Mouse (Mus musculus): ENCODE measurements around the gene Creb3l1.

Gene Creb3l1

DNA sequence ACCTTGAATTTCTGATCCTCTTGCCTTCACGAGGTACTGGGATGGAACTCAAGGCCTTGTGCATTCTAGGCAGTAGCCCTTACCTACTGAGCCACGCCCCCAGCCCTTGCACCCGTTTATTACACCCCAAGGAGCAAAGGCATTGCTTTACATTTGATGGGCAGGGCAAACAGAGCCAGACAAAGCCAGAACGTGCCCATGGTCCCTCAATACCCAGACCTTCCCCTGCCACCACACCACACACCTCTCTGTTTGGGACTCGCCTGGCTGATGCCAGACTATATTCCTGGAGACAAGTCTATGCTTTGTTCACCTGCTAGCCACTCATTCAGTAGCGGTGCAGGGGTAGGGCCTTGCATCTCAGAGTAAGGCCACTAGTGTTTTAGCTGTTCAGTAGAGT, 17.8 kb downstream of the Creb3l1 start:
- DNase-seq (ENCODE audit: low read depth, low spot score), result no peak

DNA sequence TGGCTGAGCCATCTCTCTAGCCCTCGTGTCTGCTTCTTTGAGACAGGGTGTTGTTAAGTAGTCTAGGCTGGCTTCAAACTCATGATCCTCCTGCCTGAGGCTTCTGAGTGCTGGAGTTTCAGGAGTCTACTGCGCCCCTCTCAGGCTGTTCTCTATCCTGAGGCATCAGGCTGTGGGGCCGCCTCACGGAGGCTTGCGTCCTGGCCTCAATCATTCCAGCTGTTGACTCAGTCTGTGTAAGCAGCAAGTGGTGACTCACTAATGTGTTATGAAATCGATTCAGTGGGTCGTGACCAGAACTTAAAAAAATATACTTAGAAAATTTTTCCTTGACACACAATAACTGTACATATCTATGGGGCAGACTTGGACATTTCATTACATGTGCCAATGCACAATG, 19.7 kb downstream of the Creb3l1 start:
- DNase-seq (ENCODE audit: low read depth, low spot score), result no peak

DNA sequence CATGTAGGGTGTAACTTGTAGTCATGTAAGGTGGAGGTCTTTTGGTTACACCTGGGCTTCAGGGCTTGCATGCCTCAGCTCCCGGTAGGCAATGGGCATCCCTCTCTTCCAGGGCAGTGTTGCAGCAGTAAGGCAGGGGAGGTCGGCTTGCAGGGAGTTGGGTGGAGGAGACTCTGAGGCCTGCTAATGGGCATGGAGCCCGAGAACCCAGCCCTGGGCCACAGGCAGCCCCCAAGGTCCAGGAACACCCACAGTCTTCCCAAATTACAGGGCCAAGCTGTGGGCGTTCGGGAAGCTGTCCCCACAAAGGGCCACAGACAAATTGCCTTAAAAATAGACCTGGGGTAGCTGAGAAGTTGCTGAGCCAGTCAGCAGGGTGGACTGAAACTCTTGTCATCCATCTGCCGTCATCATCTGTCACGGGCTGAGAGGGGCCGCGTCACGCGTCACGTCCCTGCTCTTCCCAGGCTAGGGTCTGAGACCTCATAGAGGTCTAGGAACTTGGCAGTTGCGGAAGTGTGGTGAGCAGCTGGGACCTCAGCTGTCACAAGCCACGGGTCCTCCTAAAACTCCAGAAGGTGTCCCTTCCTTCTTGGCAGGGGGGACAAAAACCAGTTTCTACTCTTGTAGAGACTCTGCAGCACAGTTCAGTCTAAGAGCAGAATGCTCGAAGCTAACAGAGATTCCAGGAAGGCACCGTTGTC, 26.2 kb downstream of the Creb3l1 start:
- DNase-seq (ENCODE audit: low read depth, low spot score), result no peak

DNA sequence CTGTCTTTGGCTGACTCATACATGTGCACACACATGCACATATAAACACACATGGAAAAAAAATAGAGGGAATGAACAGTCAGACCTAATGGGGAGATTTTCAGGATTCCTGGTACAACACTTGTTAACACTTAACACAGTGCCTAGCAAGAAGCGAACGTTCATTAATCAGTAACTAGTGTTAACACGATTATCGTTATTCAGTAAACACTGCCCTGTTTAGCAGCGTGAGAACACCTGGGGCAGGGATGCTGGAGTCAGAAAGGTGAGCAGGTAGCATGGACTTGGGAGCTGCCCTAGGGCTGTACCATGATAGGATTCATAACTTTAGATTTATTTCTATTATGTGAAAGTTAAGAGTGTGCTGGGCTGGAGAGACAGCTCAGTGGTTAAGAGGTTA, 28.3 kb downstream of the Creb3l1 start:
- DNase-seq (ENCODE audit: low read depth, low spot score), result no peak

DNA sequence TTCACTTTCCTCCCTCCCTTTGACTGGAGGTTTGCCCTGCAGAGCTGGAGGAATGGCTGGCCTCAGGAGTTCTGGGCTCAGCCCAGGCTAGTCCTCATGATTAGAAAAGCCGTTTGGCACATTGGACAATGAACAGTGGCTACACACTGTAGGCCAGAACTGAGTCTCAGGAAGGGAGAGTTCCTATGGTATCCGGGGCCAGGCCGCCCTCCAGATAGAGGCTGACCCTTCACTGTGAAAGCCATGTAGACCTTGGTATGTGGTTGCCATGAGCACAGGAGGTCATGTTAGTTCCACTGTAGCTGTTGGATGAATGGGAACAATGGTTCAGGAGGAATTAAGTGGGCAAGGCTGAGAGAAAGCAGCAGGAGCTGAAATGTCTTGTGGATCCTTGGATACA, 30.9 kb downstream of the Creb3l1 start:
- no peak for DNase-seq (ENCODE audit: low read depth, low spot score)

DNA sequence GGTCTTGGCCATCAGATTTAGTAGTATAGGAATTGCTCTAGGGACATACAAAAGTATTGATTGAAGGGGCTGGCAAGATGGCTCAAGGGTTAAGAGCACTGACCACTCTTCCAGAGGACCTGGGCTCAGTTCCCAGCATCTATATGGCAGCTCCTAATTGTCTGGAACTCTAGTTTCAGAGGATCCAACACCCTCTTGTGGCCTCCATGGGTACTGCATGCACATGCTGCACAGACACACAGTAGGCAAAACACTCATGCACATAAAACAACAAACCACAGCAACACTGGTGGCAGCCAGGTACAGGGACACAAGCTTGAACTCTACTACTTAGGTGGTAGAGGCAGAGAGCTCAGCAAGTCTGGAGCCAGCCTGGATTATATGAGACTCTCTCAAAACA, 34.6 kb downstream of the Creb3l1 start:
- peak; percentile 51 for DNase-seq (ENCODE audit: low read depth, low spot score)

DNA sequence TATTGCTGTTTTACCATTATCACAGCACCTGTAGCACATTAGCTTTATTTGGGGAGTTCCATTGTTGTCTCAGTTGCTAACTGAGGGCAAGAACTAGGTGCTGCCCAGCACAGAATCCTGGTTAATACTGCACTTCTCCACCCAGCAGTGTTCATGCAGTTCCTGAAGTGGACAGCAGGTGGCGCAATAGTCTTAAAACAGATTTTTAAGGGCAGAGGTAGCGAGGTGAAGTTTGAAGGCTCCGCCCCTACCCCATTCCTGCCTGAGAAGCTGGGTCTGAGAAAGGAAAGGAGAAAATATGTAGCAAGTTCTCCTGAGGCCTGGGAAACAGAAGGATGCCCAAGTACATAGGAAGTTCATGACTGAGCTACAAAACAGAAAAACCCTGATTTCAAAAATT, 36.8 kb downstream of the Creb3l1 start:
- DNase-seq (ENCODE audit: low read depth, low spot score), result peak; percentile 89

DNA sequence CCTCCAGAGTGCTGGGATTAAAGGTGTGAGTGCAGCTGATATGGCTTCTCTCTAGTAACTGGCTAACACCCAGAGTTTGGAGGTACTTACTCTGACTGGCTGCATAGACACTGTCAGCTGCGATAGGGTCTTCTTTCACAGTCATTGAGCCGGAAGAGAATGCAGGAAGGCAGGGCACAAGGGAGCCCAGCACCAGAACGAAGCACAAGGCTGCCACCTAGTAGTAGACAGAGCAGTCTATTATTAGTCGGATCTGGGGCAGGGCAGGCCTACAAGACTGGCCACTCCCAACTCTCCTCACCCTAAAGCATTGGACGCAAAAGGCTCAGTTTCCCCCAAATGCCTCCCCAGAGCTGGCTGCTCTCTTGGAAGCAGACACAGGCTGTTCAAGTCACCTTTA, 38.2 kb downstream of the Creb3l1 start:
- peak; percentile 73 for DNase-seq (ENCODE audit: low read depth, low spot score)

DNA sequence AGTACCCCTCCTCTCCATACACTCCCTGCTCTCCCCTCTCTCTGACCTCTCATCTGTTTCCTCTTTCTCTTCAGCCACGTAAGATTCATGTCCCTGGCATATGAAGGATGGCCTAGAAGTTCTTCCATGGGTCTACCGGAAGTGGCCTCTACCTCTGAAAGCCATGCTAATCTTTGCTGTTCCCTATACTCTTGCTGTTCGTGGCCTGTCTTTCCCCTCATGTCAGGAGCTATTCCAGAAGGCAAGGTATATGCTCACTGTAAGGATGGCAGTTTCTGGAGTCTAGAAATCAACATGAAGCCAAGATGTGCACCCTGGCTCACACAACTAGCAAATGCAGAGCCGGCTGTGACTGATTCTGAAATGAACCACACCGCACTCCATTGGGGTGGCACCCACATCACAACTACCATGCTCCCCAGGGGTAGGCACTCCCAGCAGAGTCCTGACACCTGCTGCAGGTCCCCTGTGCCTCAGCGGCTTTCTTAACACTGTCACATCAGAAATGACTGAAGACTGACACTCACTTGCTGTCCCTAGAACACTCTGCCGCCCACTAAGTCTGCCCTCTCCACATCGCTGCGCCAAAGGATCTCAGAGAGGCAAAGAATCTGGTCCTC, 39.3 kb downstream of the Creb3l1 start:
- peak; percentile 37 for DNase-seq (ENCODE audit: low read depth, low spot score)

DNA sequence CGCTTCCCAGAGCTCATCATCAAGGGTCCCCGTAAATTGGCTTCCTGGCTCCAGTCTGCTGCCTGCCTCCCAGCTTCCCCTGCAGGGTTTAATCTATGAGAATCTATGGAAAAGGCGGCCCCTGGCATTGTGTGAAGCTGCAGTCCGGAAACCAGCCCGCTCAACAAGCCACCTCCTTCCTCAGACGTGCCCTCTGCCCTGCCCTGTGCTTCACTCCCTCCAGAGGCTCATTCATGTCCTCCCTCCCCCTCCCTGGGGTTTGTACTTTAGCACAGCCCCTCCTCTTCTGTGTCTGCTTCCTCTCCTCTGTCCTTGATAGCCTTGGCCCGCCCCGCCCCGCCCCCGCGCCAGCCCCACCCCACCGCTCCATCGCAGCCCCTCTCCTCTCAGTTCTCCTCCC, 39.9 kb downstream of the Creb3l1 start:
- peak; percentile 91 for DNase-seq (ENCODE audit: low read depth, low spot score)

DNA sequence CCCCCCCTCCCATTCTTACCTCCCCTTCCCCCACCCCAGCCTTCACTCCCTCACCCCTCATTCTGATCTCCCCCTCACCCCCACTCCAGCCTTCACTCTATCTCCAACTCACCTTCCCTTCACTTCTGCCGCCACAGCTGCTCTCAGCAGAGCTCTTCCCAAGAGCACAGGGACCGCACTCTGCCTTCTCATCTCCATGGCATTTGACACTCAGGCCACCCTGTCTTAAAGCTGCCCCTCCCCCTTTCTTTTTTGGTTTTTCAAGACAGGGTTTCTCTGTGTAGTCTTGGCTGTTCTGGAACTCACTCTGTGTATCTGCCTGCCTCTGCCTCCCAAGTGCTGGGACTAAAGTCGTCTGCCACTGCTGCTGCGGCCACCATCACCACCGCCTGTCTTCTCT, 43.5 kb downstream of the Creb3l1 start:
- no peak for DNase-seq (ENCODE audit: low read depth, low spot score)

DNA sequence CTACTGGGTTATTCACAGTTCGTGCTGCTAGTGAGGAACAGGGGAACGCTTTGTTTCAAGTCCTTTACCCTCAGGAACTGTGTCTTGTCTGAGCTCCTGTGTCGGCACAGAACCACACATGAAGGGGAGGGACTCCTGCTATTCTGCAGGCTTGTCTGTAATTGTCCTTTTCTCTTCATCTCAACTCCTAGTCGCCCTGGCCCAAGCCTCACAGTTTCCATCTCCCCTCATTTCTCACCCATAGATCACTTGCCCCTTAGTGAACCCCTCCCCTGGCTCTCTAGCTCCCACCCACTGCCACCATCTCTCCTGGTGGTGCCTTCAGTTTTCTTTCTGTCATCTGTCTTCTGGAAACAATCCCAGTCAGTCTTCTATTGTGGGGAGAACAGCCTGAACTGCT, 44.1 kb downstream of the Creb3l1 start:
- no peak for DNase-seq (ENCODE audit: low read depth, low spot score)

DNA sequence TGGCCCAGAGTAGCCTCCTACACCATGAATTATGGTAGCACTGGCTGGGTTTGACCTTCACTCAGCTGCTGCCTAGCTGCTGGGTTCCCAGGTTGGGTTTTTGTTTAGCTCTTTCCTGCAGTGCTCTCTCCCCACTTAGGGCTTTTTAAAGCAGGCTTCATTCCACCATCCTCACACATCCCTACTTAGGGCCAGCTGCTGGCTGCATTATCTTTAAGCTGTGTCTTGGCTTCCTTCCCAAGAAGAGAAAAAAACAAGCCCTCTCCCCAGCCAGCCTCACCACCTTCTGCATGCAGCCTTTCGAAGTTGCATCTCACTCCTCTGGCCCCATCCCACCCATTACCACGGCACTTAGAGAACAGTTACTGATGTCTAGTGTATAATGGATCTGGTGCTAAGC, 45.8 kb downstream of the Creb3l1 start:
- no peak for DNase-seq (ENCODE audit: low read depth, low spot score)

DNA sequence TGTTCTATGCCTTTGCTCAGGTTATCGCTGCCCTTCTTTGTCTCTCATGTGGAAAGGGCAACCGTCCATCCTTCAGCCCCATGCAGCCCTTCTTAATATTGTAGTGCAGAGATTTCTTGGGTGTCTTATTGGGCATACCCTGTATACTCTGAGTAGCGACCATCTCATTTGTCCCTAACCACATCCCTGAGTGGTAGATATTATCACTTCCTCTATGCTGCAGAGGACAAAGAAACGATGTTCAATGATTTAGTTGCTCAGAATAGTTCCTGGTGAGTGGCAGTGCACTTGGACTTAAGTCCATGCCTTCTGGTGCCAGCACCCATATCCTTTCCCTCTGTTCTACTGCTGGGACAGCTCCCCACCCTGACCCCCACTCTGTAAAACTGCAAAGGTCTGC, 46.3 kb downstream of the Creb3l1 start:
- DNase-seq (ENCODE audit: low read depth, low spot score), result no peak

DNA sequence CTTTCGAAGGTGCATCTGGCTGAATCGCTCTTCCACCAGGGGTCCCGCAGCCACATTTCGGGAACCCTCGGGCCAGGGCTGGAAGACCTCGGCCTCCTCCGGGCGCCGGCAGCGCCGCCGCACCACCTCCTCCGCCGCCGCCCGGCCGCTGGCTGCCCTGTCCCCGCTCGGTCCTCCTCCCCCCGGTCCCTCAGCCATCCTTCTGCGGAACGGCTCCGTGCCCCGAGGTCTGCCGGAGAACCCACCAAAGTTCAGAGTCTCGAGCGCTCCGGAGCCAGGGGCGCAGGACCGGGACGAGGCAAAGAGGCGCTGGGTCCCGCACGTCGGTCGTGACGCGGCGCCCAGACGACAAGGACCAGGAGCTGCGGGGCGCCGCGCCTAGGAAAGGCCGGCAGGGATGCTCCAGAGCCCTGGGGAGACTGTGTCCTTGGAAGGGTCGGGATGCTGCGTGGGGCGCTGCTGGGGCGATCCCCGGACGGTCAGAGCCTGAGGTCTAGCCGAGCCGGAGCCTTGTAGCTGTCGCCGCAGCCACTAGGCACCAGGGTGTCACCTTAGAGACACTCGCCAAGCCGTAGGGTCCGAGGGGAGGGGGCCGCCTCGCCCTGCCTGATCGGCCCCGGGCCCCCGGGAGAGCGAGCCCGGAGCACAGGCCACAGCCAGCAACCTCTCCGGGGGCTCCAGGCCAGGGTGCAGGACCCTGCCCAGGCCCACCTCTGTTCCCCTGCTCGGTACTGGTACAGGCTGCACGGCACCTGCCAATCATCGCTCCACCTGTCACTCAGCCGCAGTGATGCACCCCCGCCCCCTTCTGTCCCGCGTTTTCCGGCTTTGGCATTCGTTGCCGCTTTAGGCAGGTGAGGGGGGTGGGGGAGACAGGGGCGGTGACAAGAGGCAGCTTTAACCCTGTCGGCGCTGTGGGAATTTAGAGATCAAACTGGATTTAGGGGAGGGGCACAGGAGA, 48.4 kb downstream of the Creb3l1 start, which contains the start of gene Dgkz:
TSS of gene Dgkz (minus strand) at position 284 of the 961 bp plus-strand sequence.
- peak; percentile 78 for DNase-seq (ENCODE audit: low read depth, low spot score)

DNA sequence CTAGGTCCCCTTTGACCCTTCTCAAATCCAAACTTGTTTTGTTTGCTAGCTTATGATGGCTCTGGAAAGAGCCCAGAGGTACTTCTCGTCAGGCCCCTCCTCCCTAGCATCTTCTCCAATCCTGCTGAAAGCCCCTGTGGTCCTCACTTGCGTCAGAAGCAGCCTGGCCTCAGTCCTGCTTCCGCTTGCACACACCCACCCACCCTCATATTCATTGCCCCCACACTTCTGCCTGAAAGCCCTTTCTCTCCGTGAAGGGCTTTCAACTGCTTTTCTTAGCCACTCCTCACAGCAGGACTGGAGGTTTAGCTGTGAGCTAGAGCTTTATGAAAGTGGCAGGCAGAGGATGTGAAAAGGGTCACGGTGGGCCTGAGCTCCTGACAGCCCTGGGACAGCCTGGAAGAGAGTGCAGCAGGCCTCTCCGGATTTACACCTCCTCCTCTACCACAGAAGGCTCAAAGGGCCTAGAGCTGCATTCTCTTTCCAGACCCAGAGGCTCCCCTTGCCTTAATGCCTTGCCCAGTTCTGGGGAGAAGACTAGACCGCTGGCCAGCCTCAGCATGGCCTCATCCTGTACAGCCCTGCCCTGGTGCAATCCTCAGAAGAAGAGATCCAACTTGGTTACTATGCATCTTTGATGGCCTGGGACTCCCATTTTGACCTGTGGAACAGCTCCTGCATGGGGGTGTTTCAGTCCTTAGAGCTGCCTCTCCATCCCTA, 50.7 kb downstream of the Creb3l1 start:
- DNase-seq (ENCODE audit: low read depth, low spot score), result no peak

DNA sequence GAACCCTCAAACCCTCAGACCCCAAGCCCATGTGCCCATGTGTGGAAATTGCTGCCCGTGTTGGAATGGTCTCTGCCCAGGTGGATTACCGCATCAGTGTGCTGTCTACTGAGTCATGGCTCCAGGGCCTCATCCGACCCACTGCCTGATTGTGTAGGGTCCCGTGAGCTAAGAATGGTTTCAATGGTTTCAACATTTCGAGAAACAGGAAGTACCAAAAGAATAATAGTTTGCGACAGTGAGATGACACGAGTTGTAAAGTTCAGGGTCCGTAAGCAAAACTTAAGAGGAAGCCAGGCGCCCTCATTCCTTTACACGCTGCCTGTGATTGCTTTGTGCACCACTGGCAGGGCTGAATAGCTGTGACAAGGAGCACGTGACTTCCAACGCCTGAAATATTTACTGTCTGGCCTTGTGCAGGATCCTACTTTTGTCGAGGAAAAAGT, 52.2 kb downstream of the Creb3l1 start:
- peak; percentile 64 for DNase-seq (ENCODE audit: low read depth, low spot score)

DNA sequence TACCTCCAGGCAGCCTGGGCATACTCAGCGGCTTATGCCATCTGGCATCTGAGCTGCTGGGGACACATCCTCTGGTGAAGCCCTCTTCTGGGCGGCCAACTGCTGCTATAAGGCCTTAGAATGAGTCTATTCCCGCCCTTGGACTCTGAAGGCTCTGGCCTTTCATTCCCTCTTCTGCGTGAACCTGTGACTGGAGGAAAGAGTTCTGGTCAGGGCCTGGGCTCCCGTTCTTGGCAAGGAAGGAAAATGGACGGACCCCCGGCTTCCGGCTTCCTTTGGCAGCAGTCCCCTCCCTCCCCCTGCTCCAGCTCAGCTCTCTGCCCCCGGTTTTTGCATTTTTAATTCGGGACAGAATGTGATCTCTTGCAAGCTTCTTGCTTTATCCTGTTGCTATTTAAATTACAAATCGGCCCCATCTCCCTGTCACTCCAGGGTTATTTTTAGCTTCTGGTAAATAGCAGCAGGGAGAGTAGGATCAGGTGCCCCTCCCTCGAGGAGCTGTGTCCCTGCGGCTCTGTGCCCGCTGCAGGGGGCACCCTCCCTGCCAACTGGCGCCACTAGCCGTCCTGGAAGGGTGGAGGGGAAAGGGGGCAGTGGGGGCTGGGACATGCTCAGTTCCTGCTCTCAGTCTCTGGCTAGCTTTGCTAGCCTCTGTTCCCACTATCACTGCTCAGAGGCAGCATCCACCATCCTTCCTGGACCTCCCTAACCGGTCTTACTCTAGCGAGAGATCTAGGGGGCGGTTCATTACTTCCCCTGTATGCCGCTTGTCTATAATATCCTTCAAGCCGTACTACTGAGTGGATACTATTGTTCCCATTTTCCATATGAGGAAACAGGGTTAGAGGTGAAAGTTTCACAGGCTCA, 52.8 kb downstream of the Creb3l1 start:
- DNase-seq (ENCODE audit: low read depth, low spot score), result peak; percentile 23

DNA sequence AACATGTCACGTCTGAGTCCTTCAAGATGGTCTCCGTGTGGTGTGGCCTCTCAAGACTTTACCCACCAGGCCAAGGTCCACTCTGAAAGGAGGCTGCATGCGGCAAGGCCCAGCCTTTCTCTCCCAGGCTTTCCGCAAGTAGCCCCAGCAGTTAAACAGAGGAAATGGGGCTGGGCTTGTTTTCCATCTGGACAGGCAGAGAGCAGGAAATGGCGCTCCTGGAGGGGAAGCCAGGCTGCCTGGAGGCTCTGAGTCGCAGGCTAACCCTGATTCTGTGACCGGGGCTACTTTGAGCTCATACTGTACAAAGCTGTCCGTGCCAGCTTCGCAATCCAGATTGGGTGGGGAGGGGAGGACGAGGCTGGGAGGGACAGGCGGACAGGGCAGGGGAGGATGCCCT, 56.3 kb downstream of the Creb3l1 start:
- no peak for DNase-seq (ENCODE audit: low read depth, low spot score)

DNA sequence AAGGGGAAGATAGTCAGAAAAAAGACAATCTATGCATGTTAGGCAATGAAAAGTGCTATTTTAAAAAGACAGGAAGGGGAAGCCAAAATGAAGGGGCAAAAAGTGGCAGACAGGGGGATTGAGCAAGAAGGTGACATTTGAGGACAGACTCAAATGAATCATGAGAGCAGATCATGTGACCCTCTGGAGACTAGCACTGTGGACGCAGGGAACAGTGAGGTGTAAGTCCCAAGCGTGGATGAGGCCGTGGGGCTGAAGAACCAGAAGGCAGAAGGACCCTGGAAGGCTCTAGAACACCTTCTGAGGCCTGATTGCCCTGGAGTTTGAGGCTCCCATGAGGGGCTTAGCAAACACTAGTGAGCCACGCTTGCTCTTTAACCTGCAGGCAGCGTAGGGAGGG, 57.9 kb downstream of the Creb3l1 start:
- DNase-seq (ENCODE audit: low read depth, low spot score), result no peak

DNA sequence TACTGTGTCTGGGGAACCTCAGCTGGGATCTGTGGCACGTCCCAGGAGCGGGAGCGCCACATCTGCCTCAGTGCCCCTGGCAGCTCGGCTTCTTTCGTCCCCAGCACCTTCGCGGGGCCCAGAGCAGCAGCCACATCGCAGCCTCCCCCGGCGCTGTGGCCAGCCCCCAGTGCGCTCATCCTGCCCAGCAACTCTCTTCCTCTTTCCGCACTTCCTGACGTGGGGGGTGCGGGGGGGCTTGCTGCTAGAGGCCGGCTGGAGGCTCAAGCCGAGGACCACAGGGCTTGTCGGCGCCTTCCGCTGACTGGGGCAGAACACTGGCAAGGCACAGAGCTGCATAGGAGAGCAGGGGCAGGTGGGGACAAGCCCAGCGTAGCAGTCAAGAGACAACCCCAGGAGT, 58.9 kb downstream of the Creb3l1 start:
- DNase-seq (ENCODE audit: low read depth, low spot score), result peak; percentile 41
